Mouse (Mus musculus) forebrain, embryonic 16.5 days (tissue): ENCODE data around the gene Foxd3. TPM values are rescaled to one million over a fixed set of nuclear protein-coding genes. Genes with fewer than 3 reads are reported as not detected.
A peak's percentile ranks its signal among the peaks of the same experiment; 100 is the strongest.

Experiments used
- ATAC-seq: fragments of 200-750 bp; cut with Nextera tagmentation; 2 replicates; pipeline ENCODE4 v1.8.0; 2017; ENCODE audit warnings: mild to moderate bottlenecking, moderate library complexity
- H3K27ac ChIP-seq: fragments of 300-500 bp; sonication (generic); 2 replicates; pipeline ENCODE4 v1.5.1; 2014; ENCODE audit warnings: low read length, control low read depth
- H3K27me3 ChIP-seq: fragments of 300-500 bp; sonication (generic); replicated peaks from 2 replicates; pipeline ENCODE4 v1.6.1; 2014; ENCODE audit warnings: low read length; ENCODE audit not compliant: control insufficient read depth, insufficient read depth
- H3K36me3 ChIP-seq: fragments of 300-500 bp; sonication (generic); 2 replicates; pipeline ENCODE4 v1.6.1; 2014; ENCODE audit not compliant: control insufficient read depth, insufficient read depth
- H3K4me1 ChIP-seq: fragments of 300-500 bp; sonication (generic); replicated peaks from 2 replicates; pipeline ENCODE4 v1.6.1; 2014; ENCODE audit warnings: low read length; ENCODE audit not compliant: control insufficient read depth, insufficient read depth
- H3K4me2 ChIP-seq: fragments of 300-500 bp; sonication (generic); 2 replicates; pipeline ENCODE4 v1.6.1; 2014; ENCODE audit warnings: mild to moderate bottlenecking, low read length, control low read depth
- H3K4me3 ChIP-seq: fragments of 300-500 bp; sonication (generic); replicated peaks from 2 replicates; pipeline ENCODE4 v1.5.1; 2014; ENCODE audit warnings: mild to moderate bottlenecking, low read length, control low read depth
- H3K9ac ChIP-seq: fragments of 300-500 bp; sonication (generic); replicated peaks from 2 replicates; pipeline ENCODE4 v1.6.1; 2014; ENCODE audit warnings: low read depth, low read length, control low read depth
- H3K9me3 ChIP-seq: fragments of 300-500 bp; sonication (generic); 2 replicates; pipeline ENCODE4 v1.6.1; 2016; ENCODE audit warnings: low read length; ENCODE audit not compliant: control insufficient read depth
- WGBS: fragments of 180-500 bp; shearing (Covaris S2); extraction: QIAGEN DNeasy Blood & Tissue Kit; methylation state at CpG from one replicate; pipeline ENCODE4 v1.1.7; 2014; 5-methylcytosine and 5-hydroxymethylcytosine counted together
- polyA plus RNA-seq: library from polyadenylated mRNA; unstranded; fragments of >200 nt; fragmentation: Nextera tagmentation; extraction: Ambion mirVana; gene quantifications from 2 replicates; pipeline ENCODE4 v1.2.1, GENCODE M21; 2015

Foxd3 gene
- polyA plus RNA-seq, 1 experiment from 2014 or later, result 0.14 TPM

- WGBS, result 1% methylated on average over 88 of the region's 92 CpGs
- Histone ChIP-seq H3K4me1 (peaks cover 21% of the 10 kb centered on the region), H3K27ac (no peak overlapping the region), H3K27me3 (peaks cover 50% of the 10 kb centered on the region), H3K4me3 (peak overlapping the region; percentile 34), H3K9me3 (no peaks in the 10 kb centered on the region), H3K9ac (peak overlapping the region; percentile 22; the same call in 1 of the 2 replicates), H3K4me2 (peak overlapping the region; percentile 46), H3K36me3 (no peaks in the 10 kb centered on the region)
- peak; percentile 48 for ATAC-seq
Observed at GRCm38 (mm10) chr4:99656605-99657429, 718 bp downstream of the Foxd3 start.

DNA sequence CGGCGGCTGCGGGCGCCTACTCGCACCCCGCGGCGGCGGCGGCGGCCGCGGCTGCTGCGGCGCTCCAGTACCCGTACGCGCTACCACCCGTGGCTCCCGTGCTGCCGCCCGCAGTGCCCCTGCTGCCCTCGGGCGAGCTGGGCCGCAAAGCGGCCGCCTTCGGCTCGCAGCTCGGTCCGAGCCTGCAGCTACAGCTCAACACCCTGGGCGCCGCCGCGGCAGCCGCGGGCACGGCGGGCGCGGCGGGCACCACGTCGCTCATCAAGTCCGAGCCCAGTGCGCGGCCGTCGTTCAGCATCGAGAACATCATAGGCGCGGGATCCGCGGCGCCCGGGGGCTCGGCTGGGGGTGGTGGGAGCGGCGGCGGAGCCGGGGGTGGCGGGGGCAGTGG, 1.3 kb downstream of the Foxd3 start:
- H3K27me3 ChIP-seq, result peaks cover 44% of the 10 kb centered on the region
- H3K27ac ChIP-seq, result no peak overlapping the region
- H3K4me2 ChIP-seq, result peak overlapping the region; percentile 46
- under 1% methylated on average over 48 of the region's 62 CpGs for WGBS
- H3K9me3 ChIP-seq, result no peaks in the 10 kb centered on the region
- peak overlapping the region; percentile 22; the same call in 1 of the 2 replicates for H3K9ac ChIP-seq
- H3K4me1 ChIP-seq, result peaks cover 21% of the 10 kb centered on the region
- peak overlapping the region; percentile 34 for H3K4me3 ChIP-seq
- no peak for ATAC-seq
- H3K36me3 ChIP-seq, result no peaks in the 10 kb centered on the region

DNA sequence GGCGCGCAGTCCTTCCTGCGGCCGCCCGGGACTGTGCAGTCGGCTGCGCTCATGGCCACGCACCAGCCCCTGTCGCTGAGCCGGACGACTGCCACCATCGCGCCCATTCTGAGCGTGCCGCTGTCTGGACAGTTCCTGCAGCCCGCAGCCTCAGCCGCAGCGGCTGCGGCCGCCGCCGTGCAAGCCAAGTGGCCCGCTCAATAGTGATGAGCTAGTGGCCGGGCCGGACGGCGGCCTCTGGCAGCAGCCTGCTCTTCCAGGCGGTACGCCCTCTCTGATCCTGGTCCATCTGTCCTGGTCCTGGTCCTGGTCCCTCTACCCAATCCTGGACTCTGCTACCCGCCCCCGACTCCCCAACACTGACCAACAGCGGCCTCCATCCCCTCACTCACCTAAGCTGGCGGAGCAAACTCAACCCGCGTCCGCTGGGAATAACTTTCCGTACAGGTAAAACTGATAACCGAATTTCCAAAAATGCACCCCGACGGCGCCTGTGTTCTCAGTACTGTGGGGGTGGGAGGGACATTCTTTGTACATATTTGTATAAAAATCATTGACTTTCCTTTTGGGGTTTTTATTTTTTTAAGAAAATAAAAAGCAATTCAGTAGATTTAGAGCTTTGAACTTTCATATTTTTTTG, 1.9 kb downstream of the Foxd3 start:
- Histone ChIP-seq H3K27me3 (peaks cover 43% of the 10 kb centered on the region), H3K9ac (no peak overlapping the region), H3K36me3 (no peaks in the 10 kb centered on the region), H3K4me1 (peaks cover 21% of the 10 kb centered on the region), H3K4me2 (peak overlapping the region; percentile 46), H3K27ac (no peak overlapping the region), H3K9me3 (no peaks in the 10 kb centered on the region), H3K4me3 (peak overlapping the region; percentile 34)
- WGBS, result 0% methylated on average over 34 of the region's 41 CpGs
- 0 out of 2 replicates have a peak, but pooled peaks have one; percentile 27 for ATAC-seq

GRCm38 (mm10) chr4:99658881-99659280, 2.8 kb downstream of the Foxd3 start:
- no peaks in the 10 kb centered on the region for H3K9me3 ChIP-seq

GRCm38 (mm10) chr4:99659361-99660072, 3.4 kb downstream of the Foxd3 start:
- Histone ChIP-seq H3K4me1 (peaks cover 21% of the 10 kb centered on the region), H3K4me3 (no peak overlapping the region), H3K36me3 (no peaks in the 10 kb centered on the region), H3K4me2 (no peak overlapping the region), H3K9ac (no peak overlapping the region), H3K27ac (no peak overlapping the region), H3K9me3 (no peaks in the 10 kb centered on the region), H3K27me3 (peaks cover 46% of the 10 kb centered on the region)
- WGBS, result 1% methylated on average over 28 of the region's 28 CpGs
- ATAC-seq, result no peak

More at GRCm38 (mm10) chr4:99658881-99659280, 2.8 kb downstream of the Foxd3 start:
- Histone ChIP-seq H3K9ac (no peak overlapping the region), H3K36me3 (no peaks in the 10 kb centered on the region), H3K27me3 (peaks cover 47% of the 10 kb centered on the region), H3K4me2 (no peak overlapping the region), H3K27ac (no peak overlapping the region), H3K4me3 (no peak overlapping the region), H3K4me1 (peaks cover 21% of the 10 kb centered on the region)
- ATAC-seq, result no peak
- WGBS, result 16% methylated on average over 6 of the region's 6 CpGs

DNA sequence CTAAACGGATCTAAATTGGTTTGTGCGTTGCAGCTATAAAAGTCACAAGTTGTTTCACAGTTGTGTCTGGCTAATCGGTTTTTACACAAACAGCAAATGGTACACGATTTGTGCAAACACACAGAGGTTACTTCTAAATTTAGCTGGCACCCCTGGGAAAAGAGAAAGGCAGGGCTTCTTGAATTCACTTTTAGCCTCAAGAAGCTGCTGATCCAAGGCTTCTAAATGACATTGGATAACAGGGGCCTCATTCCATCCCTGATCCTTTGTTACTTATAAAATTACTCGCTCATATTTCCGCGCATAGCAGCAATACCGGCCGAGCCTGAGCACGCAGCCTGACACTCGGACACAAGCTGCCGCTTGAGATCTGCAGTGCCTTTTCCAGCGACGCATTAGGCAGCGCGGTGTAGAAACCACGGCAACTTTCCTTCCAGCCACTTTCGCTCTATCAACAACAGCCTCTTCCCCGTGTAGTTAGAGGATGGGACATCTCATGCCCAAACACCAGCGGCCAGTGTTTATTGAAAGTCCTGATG, 4.0 kb downstream of the Foxd3 start:
- Histone ChIP-seq H3K27me3 (peaks cover 44% of the 10 kb centered on the region), H3K9ac (no peak overlapping the region), H3K4me2 (no peak overlapping the region), H3K27ac (no peak overlapping the region), H3K4me1 (peaks cover 21% of the 10 kb centered on the region), H3K36me3 (no peaks in the 10 kb centered on the region), H3K4me3 (no peak overlapping the region), H3K9me3 (no peaks in the 10 kb centered on the region)
- under 1% methylated on average over 20 of the region's 20 CpGs for WGBS
- no peak for ATAC-seq

DNA sequence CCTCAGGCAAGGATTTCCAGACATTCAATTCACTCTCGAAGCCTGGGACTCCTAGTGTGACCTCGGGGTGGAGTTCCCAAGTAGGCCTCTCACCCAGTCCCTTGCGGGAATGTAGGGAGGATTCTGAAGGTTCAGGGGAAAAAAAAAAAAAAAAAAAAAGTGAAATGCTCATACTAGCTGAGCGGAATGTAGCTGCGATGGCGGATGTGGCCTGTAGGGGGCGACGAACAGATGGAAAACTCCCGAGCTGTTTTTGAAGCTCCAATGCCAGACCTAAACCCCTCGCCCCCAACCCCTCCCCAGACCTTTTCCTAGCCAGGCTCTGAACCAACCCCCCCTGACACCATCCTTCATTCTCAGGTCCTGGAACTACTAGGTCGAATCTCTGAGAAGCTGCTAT, 4.9 kb downstream of the Foxd3 start:
- WGBS, result 0% methylated on average over 11 of the region's 11 CpGs
- Histone ChIP-seq H3K4me2 (no peak overlapping the region), H3K4me1 (peaks cover 18% of the 10 kb centered on the region), H3K9me3 (no peaks in the 10 kb centered on the region), H3K27ac (no peak overlapping the region), H3K9ac (no peak overlapping the region), H3K27me3 (peaks cover 42% of the 10 kb centered on the region), H3K36me3 (no peaks in the 10 kb centered on the region), H3K4me3 (no peak overlapping the region)
- peak; percentile 19; the same call in 1 of the 2 replicates for ATAC-seq

DNA sequence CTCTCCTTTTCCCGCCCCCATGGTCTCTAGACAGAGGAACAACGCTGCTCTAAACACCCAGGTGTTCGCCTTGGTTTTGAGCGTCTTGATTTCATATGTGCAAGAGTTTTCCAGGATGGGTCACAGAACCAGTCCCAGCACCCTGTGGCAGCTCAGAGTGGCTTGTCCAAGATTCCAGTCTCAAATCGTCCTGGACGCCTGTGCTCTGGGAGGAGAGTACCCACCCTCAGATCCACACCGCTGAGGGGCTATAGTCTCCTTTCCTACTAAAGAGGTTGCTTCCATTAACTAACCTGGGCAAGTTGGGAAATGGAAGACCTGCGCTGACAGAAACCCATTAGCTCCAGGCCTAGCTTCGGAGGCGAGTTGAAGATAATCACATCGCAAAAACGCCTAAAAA, 5.9 kb downstream of the Foxd3 start:
- 1% methylated on average over 12 of the region's 12 CpGs for WGBS
- no peak overlapping the region for H3K4me2 ChIP-seq
- no peaks in the 10 kb centered on the region for H3K9me3 ChIP-seq
- ATAC-seq, result no peak
- H3K36me3 ChIP-seq, result no peaks in the 10 kb centered on the region
- H3K4me1 ChIP-seq, result peaks cover 9% of the 10 kb centered on the region
- H3K27me3 ChIP-seq, result peaks cover 42% of the 10 kb centered on the region
- H3K9ac ChIP-seq, result no peak overlapping the region
- no peak overlapping the region for H3K27ac ChIP-seq
- H3K4me3 ChIP-seq, result no peak overlapping the region

- Histone ChIP-seq H3K27ac (no peak overlapping the region), H3K36me3 (no peaks in the 10 kb centered on the region), H3K4me2 (no peak overlapping the region), H3K4me3 (no peak overlapping the region), H3K4me1 (peaks cover 4% of the 10 kb centered on the region), H3K9me3 (no peaks in the 10 kb centered on the region), H3K9ac (no peak overlapping the region), H3K27me3 (peaks cover 37% of the 10 kb centered on the region)
- 10% methylated on average over 9 of the region's 9 CpGs for WGBS
- no peak for ATAC-seq
Observed at GRCm38 (mm10) chr4:99662431-99662830, 6.3 kb downstream of the Foxd3 start.
